Mouse (Mus musculus): ENCODE measurements around the gene Arg2.
"Not testable (repeated sequence)": the region's sequence is repeated elsewhere in the genome, so short reads cannot be mapped to it uniquely, and the experiment has no call there.

The Arg2 gene

GRCm38 (mm10) chr12:79171269-79171995, 40.9 kb downstream of the Arg2 start:
- DNase-seq (ENCODE audit: low spot score in 2 of 2) = no peak

- DNase-seq (ENCODE audit: low spot score in 2 of 2) = peak; percentile 93 to 94
Observed at GRCm38 (mm10) chr12:79172019-79172941, 41.7 kb downstream of the Arg2 start, which contains the start of gene Vti1b. Gene Vti1b (minus strand): TSS chr12:79172667.

- no peak for DNase-seq (ENCODE audit: low spot score in 2 of 2)
Observed at GRCm38 (mm10) chr12:79173721-79174120, 43.1 kb downstream of the Arg2 start.

GRCm38 (mm10) chr12:79175998-79176397, 45.4 kb downstream of the Arg2 start:
- no peak for DNase-seq (ENCODE audit: low spot score in 2 of 2)

GRCm38 (mm10) chr12:79185160-79185559, 54.6 kb downstream of the Arg2 start:
- not testable (repeated sequence) for DNase-seq (ENCODE audit: low spot score in 2 of 2)

GRCm38 (mm10) chr12:79190931-79191673, 60.5 kb downstream of the Arg2 start:
- peak; percentile 40 to 60 for DNase-seq (ENCODE audit: low spot score in 2 of 2)

GRCm38 (mm10) chr12:79191701-79192100, 61.1 kb downstream of the Arg2 start:
- DNase-seq (ENCODE audit: low spot score in 2 of 2) = peak; percentile 70 to 82

- no peak for DNase-seq (ENCODE audit: low spot score in 2 of 2)
Observed at GRCm38 (mm10) chr12:79192193-79192592, 61.6 kb downstream of the Arg2 start, which contains the start of gene Rdh11. Gene Rdh11 (minus strand): TSS chr12:79192293.

GRCm38 (mm10) chr12:79193441-79193840, 62.9 kb downstream of the Arg2 start:
- peak; percentile 45 to 67 for DNase-seq (ENCODE audit: low spot score in 2 of 2)

- no peak for DNase-seq (ENCODE audit: low spot score in 2 of 2)
Observed at GRCm38 (mm10) chr12:79197105-79197504, 66.5 kb downstream of the Arg2 start.

- no peak for DNase-seq (ENCODE audit: low spot score in 2 of 2)
Observed at GRCm38 (mm10) chr12:79201882-79202281, 71.3 kb downstream of the Arg2 start.

All from natural killer cell, adult 2 months (primary cell).